26 mouse cellular contexts compared by ENCODE assay signal in genomic region chr4:54074226-54074625, GRCm38 (mm10).
DNase-seq lines count a peak whose midpoint lies in the region; ATAC-seq and TF ChIP-seq lines count a peak whose summit lies in the region.
"Had no signal": no experiment of that assay in that cellular context is flagged by ENCODE, and none has a peak within 500 bp of the region (broad histone marks: within the 10 kb centered on the region; RNA-seq: fewer than 3 reads in every experiment).

No protein-coding gene starts in this region.

- DNase-seq in midbrain, embryonic 10.5 days (ENCODE audit: low spot score), result no peak
- no peak for DNase-seq in midbrain, postnatal 0 days (ENCODE audit: low spot score)
- no peak for DNase-seq in cerebellum, adult 8-10 months
- DNase-seq: adrenal gland, postnatal 10 days; cerebellum, adult 18-20 months; cerebellum, postnatal 25 days; gastrocnemius, postnatal 36 days; heart, postnatal 36 days; kidney, adult 18-20 months; kidney, postnatal 4 days; lung, postnatal 36 days; thymus, adult 18-20 months had no signal

- TF ChIP-seq CTCF in midbrain, postnatal 0 days (IDR thresholded peaks at IDR 0.05), result no peak
- no peak for TF ChIP-seq CTCF in ES-Bruce4 (IDR thresholded peaks at IDR 0.05; ENCODE audit: low read depth, low read length)

- no peaks in the 10 kb centered on the region for H3K27me3 ChIP-seq in forebrain, embryonic 12.5 days
- H3K27me3 ChIP-seq in forebrain, embryonic 13.5 days, result no peaks in the 10 kb centered on the region
- no peaks in the 10 kb centered on the region for H3K27me3 ChIP-seq in midbrain, embryonic 10.5 days (ENCODE audit: low read depth, poor library complexity, severe bottlenecking)
- no peaks in the 10 kb centered on the region for H3K27me3 ChIP-seq in midbrain, postnatal 0 days (ENCODE audit: insufficient read depth, low read length)
- no peaks in the 10 kb centered on the region for H3K27me3 ChIP-seq in ES-Bruce4 (ENCODE audit: control insufficient read depth, insufficient read depth, low read length, poor library complexity, severe bottlenecking)
- H3K27me3 ChIP-seq in midbrain, embryonic 13.5 days, result no peaks in the 10 kb centered on the region
- H3K27me3 ChIP-seq: embryonic facial prominence, embryonic 13.5 days; heart, embryonic 15.5 days; liver, embryonic 15.5 days; lung, embryonic 15.5 days; megakaryocyte, embryonic 14.5 days; neural tube, embryonic 13.5 days; stomach, embryonic 15.5 days had no signal

- no peak overlapping the region for H3K4me3 ChIP-seq in forebrain, embryonic 12.5 days (replicated peaks)
- no peak overlapping the region for H3K4me3 ChIP-seq in forebrain, embryonic 13.5 days
- H3K4me3 ChIP-seq in midbrain, embryonic 10.5 days, result no peak overlapping the region
- H3K4me3 ChIP-seq in midbrain, postnatal 0 days (ENCODE audit: low read depth, low read length), result no peak overlapping the region
- H3K4me3 ChIP-seq in ES-Bruce4 (ENCODE audit: low read depth, low read length), result peak overlapping the region; percentile 23; the same call in 1 of the 2 replicates
- H3K4me3 ChIP-seq in midbrain, embryonic 13.5 days (replicated peaks), result no peak overlapping the region
- H3K4me3 ChIP-seq: embryonic facial prominence, embryonic 13.5 days; erythroblast, embryonic 14.5 days; heart, embryonic 15.5 days; liver, embryonic 15.5 days; lung, embryonic 15.5 days; megakaryocyte, embryonic 14.5 days; neural tube, embryonic 13.5 days; stomach, embryonic 15.5 days had no signal

- no peak overlapping the region for H3K9ac ChIP-seq in forebrain, embryonic 12.5 days
- H3K9ac ChIP-seq in forebrain, embryonic 13.5 days, result no peak overlapping the region
- no peak overlapping the region for H3K9ac ChIP-seq in midbrain, postnatal 0 days (replicated peaks; ENCODE audit: low read length, poor library complexity, severe bottlenecking)
- H3K9ac ChIP-seq in ES-Bruce4 (ENCODE audit: low read depth, poor library complexity, severe bottlenecking), result no peak overlapping the region
- H3K9ac ChIP-seq in midbrain, embryonic 13.5 days (replicated peaks), result no peak overlapping the region
- H3K9ac ChIP-seq: embryonic facial prominence, embryonic 13.5 days; heart, embryonic 15.5 days; liver, embryonic 15.5 days; lung, embryonic 15.5 days; neural tube, embryonic 13.5 days; stomach, embryonic 15.5 days had no signal

- TF ChIP-seq POLR2A in ES-Bruce4 (IDR thresholded peaks at IDR 0.05; ENCODE audit: insufficient read depth, low read length), result no peak

- H3K4me2 ChIP-seq in forebrain, embryonic 12.5 days, result no peak overlapping the region
- H3K4me2 ChIP-seq in forebrain, embryonic 13.5 days, result no peak overlapping the region
- H3K4me2 ChIP-seq in midbrain, postnatal 0 days (ENCODE audit: low read depth, low read length, poor library complexity, severe bottlenecking), result no peak overlapping the region
- H3K4me2 ChIP-seq in midbrain, embryonic 13.5 days (replicated peaks), result no peak overlapping the region
- H3K4me2 ChIP-seq: embryonic facial prominence, embryonic 13.5 days; heart, embryonic 15.5 days; liver, embryonic 15.5 days; lung, embryonic 15.5 days; neural tube, embryonic 13.5 days; stomach, embryonic 15.5 days had no signal

- 53% methylated on average over 5 of the region's 5 CpGs for WGBS in forebrain, embryonic 12.5 days
- 56% methylated on average over 5 of the region's 5 CpGs for WGBS in forebrain, embryonic 13.5 days
- 51% methylated on average over 5 of the region's 5 CpGs for WGBS in midbrain, embryonic 10.5 days
- 57% methylated on average over 5 of the region's 5 CpGs for WGBS in midbrain, postnatal 0 days
- 50% methylated on average over 5 of the region's 5 CpGs for WGBS in midbrain, embryonic 13.5 days

- peaks cover 26% of the 10 kb centered on the region for H3K4me1 ChIP-seq in forebrain, embryonic 12.5 days
- H3K4me1 ChIP-seq in forebrain, embryonic 13.5 days, result peaks cover 25% of the 10 kb centered on the region
- H3K4me1 ChIP-seq in midbrain, embryonic 10.5 days, result peaks cover 38% of the 10 kb centered on the region
- 0 out of 2 replicates have a peak, but pooled peaks cover 8% of the 10 kb centered on the region for H3K4me1 ChIP-seq in midbrain, postnatal 0 days (ENCODE audit: insufficient read depth, low read length)
- H3K4me1 ChIP-seq in ES-Bruce4 (ENCODE audit: control insufficient read depth, insufficient read depth, low read length), result no peaks in the 10 kb centered on the region
- H3K4me1 ChIP-seq in midbrain, embryonic 13.5 days (replicated peaks), result peaks cover 26% of the 10 kb centered on the region
- H3K4me1 ChIP-seq: heart, embryonic 15.5 days; liver, embryonic 15.5 days; lung, embryonic 15.5 days; megakaryocyte, embryonic 14.5 days; stomach, embryonic 15.5 days had no signal

- no peak for ATAC-seq in forebrain, embryonic 12.5 days (ENCODE audit: low FRiP score)
- no peak for ATAC-seq in forebrain, embryonic 13.5 days
- no peak for ATAC-seq in midbrain, postnatal 0 days (ENCODE audit: low FRiP score)
- ATAC-seq in midbrain, embryonic 13.5 days, result 0 out of 2 replicates have a peak, but pooled peaks have one; percentile 14
- ATAC-seq: CD4-positive, CD25-positive, alpha-beta regulatory T cell, adult 4 months; inflammation-experienced regulatory T-cells, adult 6 months had no signal

- peak overlapping the region; percentile 84; the same call in 1 of the 2 replicates for H3K27ac ChIP-seq in forebrain, embryonic 12.5 days
- H3K27ac ChIP-seq in forebrain, embryonic 13.5 days, result no peak overlapping the region; the same call in 1 of the 2 replicates
- H3K27ac ChIP-seq in midbrain, embryonic 10.5 days (replicated peaks), result peak overlapping the region; percentile 88
- H3K27ac ChIP-seq in midbrain, postnatal 0 days (ENCODE audit: low read depth, low read length), result no peak overlapping the region
- H3K27ac ChIP-seq in ES-Bruce4 (ENCODE audit: insufficient read depth, low read length), result no peak overlapping the region
- H3K27ac ChIP-seq in midbrain, embryonic 13.5 days, result 0 out of 2 replicates have a peak overlapping the region, but pooled peaks have one; percentile 80
- H3K27ac ChIP-seq: embryonic facial prominence, embryonic 13.5 days; heart, embryonic 15.5 days; liver, embryonic 15.5 days; lung, embryonic 15.5 days; neural tube, embryonic 13.5 days; stomach, embryonic 15.5 days had no signal

- H3K9me3 ChIP-seq in forebrain, embryonic 12.5 days, result peaks cover 16% of the 10 kb centered on the region
- H3K9me3 ChIP-seq in forebrain, embryonic 13.5 days (replicated peaks), result peaks cover 12% of the 10 kb centered on the region; the same call in 1 of the 2 replicates
- H3K9me3 ChIP-seq in midbrain, embryonic 10.5 days (replicated peaks), result peaks cover 16% of the 10 kb centered on the region
- no peaks in the 10 kb centered on the region for H3K9me3 ChIP-seq in midbrain, postnatal 0 days (ENCODE audit: low read length)
- H3K9me3 ChIP-seq in ES-Bruce4 (replicated peaks; ENCODE audit: control insufficient read depth, insufficient read depth, low read length, poor library complexity, severe bottlenecking), result peaks cover 18% of the 10 kb centered on the region
- peaks cover 3% of the 10 kb centered on the region; the same call in 1 of the 2 replicates for H3K9me3 ChIP-seq in midbrain, embryonic 13.5 days
- H3K9me3 ChIP-seq: heart, embryonic 15.5 days; liver, embryonic 15.5 days; stomach, embryonic 15.5 days had no signal

- no peak for TF ChIP-seq EP300 in ES-Bruce4 (IDR thresholded peaks at IDR 0.05; ENCODE audit: insufficient read depth, low read depth, low read length)

- H3K36me3 ChIP-seq in forebrain, embryonic 12.5 days (replicated peaks), result no peaks in the 10 kb centered on the region
- peaks cover 8% of the 10 kb centered on the region; the same call in 1 of the 2 replicates for H3K36me3 ChIP-seq in forebrain, embryonic 13.5 days (ENCODE audit: poor library complexity, severe bottlenecking)
- H3K36me3 ChIP-seq in midbrain, embryonic 10.5 days, result peaks cover 11% of the 10 kb centered on the region; the same call in 1 of the 2 replicates
- no peaks in the 10 kb centered on the region for H3K36me3 ChIP-seq in midbrain, postnatal 0 days (ENCODE audit: insufficient read depth, low read length)
- H3K36me3 ChIP-seq in ES-Bruce4 (ENCODE audit: control insufficient read depth, insufficient read depth, low read length, poor library complexity, severe bottlenecking), result no peaks in the 10 kb centered on the region
- no peaks in the 10 kb centered on the region for H3K36me3 ChIP-seq in midbrain, embryonic 13.5 days
- H3K36me3 ChIP-seq: embryonic facial prominence, embryonic 13.5 days; heart, embryonic 15.5 days; liver, embryonic 15.5 days; lung, embryonic 15.5 days; neural tube, embryonic 13.5 days; stomach, embryonic 15.5 days had no signal

Comparison
In these comparisons a context has a peak if more than half of its experiments do, and no peak if none do; other contexts are left out.
1. H3K27ac ChIP-seq: peak in forebrain, embryonic 12.5 days (single experiment), midbrain, embryonic 10.5 days (single experiment) and midbrain, embryonic 13.5 days (single experiment); none in forebrain, embryonic 13.5 days (single experiment), midbrain, postnatal 0 days (single experiment) and ES-Bruce4 (single experiment).